Mouse (Mus musculus) forebrain, embryonic 14.5 days (tissue): Measurements from ENCODE around the gene Eed. TPM values are rescaled to one million over a fixed set of nuclear protein-coding genes. Genes with fewer than 3 reads are reported as not detected.
A peak's percentile ranks its signal among the peaks of the same experiment; 100 is the strongest.

Experiments
- ATAC-seq: fragments of 200-750 bp; cut with Nextera tagmentation; 2 replicates; pipeline ENCODE4 v1.8.0; 2017; ENCODE audit warnings: mild to moderate bottlenecking, moderate library complexity
- DNase-seq: peaks from one replicate; pipeline ENCODE4 v3.0.0-alpha.2; 2015; ENCODE audit warnings: low spot score
- H3K27ac ChIP-seq: fragments of 300-500 bp; sonication (generic); 2 replicates; pipeline ENCODE4 v1.5.1; 2014; ENCODE audit warnings: low read depth, mild to moderate bottlenecking, control low read depth, low read length, moderate library complexity
- H3K27me3 ChIP-seq: fragments of 300-500 bp; sonication (generic); replicated peaks from 2 replicates; pipeline ENCODE4 v1.6.1; 2014; ENCODE audit warnings: low read length, control low read depth, mixed read lengths; ENCODE audit not compliant: control insufficient read depth, insufficient read depth
- H3K36me3 ChIP-seq: fragments of 300-500 bp; sonication (generic); 2 replicates; pipeline ENCODE4 v1.6.1; 2014; ENCODE audit warnings: low read length, control low read depth; ENCODE audit not compliant: control insufficient read depth, insufficient read depth
- H3K4me1 ChIP-seq: fragments of 300-500 bp; sonication (generic); 2 replicates; pipeline ENCODE4 v1.6.1; 2014; ENCODE audit warnings: antibody characterized with exemption, low read length, control low read depth; ENCODE audit not compliant: control insufficient read depth, insufficient read depth
- H3K4me2 ChIP-seq: fragments of 300-500 bp; sonication (generic); 2 replicates; pipeline ENCODE4 v1.6.1; 2014; ENCODE audit warnings: mild to moderate bottlenecking, control low read depth, low read length
- H3K4me3 ChIP-seq: fragments of 300-500 bp; sonication (generic); 2 replicates; pipeline ENCODE4 v1.5.1; 2014; ENCODE audit warnings: low read depth, low read length, control low read depth
- H3K9ac ChIP-seq: fragments of 300-500 bp; sonication (generic); 2 replicates; pipeline ENCODE4 v1.6.1; 2014; ENCODE audit warnings: mild to moderate bottlenecking, low read length, control low read depth, moderate library complexity
- H3K9me3 ChIP-seq: fragments of 300-500 bp; sonication (generic); replicated peaks from 2 replicates; pipeline ENCODE4 v1.6.1; 2016; ENCODE audit warnings: low read length, control low read depth, mixed read lengths; ENCODE audit not compliant: control insufficient read depth
- WGBS: fragments of 180-500 bp; shearing (Covaris S2); extraction: QIAGEN DNeasy Blood & Tissue Kit; methylation state at CpG from one replicate; pipeline ENCODE4 v1.1.7; 2014; 5-methylcytosine and 5-hydroxymethylcytosine counted together
- polyA plus RNA-seq: library from polyadenylated mRNA; unstranded; fragments of >200 nt; fragmentation: Nextera tagmentation; extraction: Ambion mirVana; gene quantifications from 2 replicates; pipeline ENCODE4 v1.2.1, GENCODE M21; 2014

Eed gene
- polyA plus RNA-seq, 1 experiment from 2014 or later = 41.2 TPM

DNA sequence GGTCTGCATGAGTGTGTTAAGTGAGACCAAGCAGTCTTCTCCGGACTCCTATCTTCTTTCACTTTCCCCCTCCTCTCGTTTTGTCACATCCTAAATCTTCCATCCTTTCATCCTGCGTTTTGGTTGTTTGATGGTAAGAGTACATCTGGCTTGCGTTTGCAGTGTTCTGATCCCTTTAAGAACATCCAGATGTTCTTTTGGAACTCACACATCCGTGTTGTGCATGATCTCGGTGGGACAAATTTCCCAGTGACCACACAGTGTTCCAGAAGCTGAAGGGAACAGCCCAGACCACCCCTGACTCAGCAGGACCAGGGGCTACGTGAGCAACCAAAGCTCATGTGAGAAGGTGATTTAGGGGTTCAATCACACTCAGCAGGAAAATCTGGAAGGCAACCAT is 72.4 kb downstream of the Eed start:
- no peaks in the 10 kb centered on the region for H3K27me3 ChIP-seq
- H3K4me2 ChIP-seq = no peak overlapping the region
- no peaks in the 10 kb centered on the region for H3K4me1 ChIP-seq
- WGBS = 77% methylated on average over 7 of the region's 7 CpGs
- no peak for ATAC-seq
- DNase-seq = no peak
- H3K4me3 ChIP-seq = no peak overlapping the region
- no peak overlapping the region for H3K27ac ChIP-seq
- H3K36me3 ChIP-seq = no peaks in the 10 kb centered on the region
- no peak overlapping the region for H3K9ac ChIP-seq
- H3K9me3 ChIP-seq = no peaks in the 10 kb centered on the region

DNA sequence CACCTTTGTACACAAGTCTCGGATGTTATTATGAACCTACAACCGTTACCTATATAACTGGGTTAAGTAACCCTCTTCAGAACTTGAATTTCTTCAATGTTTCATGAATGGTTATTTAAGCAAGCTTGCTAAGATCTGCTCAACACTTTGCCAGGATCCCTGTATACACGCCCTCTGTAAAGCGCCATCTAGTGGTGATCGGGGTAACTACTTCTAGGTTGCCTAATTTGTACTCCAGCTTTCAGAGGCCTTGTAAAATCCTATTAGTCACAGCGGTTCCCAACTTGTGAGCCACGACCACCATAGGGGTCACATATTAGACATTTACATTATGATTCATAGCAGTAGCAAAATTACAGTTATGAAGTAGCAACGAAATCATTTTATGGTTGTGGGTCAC is 72.8 kb downstream of the Eed start:
- 19% methylated on average over 8 of the region's 8 CpGs for WGBS

More for the DNA sequence above, 72.8 kb downstream of the Eed start:
- DNase-seq (peak; percentile 84), ATAC-seq (peak; percentile 57)
- Histone ChIP-seq H3K27me3 (no peaks in the 10 kb centered on the region), H3K9ac (no peak overlapping the region), H3K36me3 (no peaks in the 10 kb centered on the region), H3K4me2 (no peak overlapping the region), H3K27ac (no peak overlapping the region), H3K4me1 (no peaks in the 10 kb centered on the region), H3K9me3 (no peaks in the 10 kb centered on the region), H3K4me3 (no peak overlapping the region)

Other genes starting within 250 kb of the Eed start
- 0.48 and 0.72 TPM in 2 replicates for gene Ccdc81, start 77.4 kb downstream of the Eed start, polyA plus RNA-seq
- gene Hikeshi, start 39.8 kb downstream of the Eed start, polyA plus RNA-seq = 171 and 174 TPM in 2 replicates
- gene Picalm, start 149.2 kb upstream of the Eed start, polyA plus RNA-seq = 43.3 and 50.4 TPM in 2 replicates